Mouse (Mus musculus): ENCODE data around the gene Mrps27.

GRCm38 (mm10) chr13:99442434-99443249 lies 98.1 kb downstream of the Mrps27 start:
- no peak for TF ChIP-seq CTCF (IDR thresholded peaks at IDR 0.05; ENCODE audit: low read depth)
- no peak for TF ChIP-seq EP300 (optimal IDR thresholded peaks at IDR 0.05)

All from stomach, postnatal 0 days (tissue).